Comparison of ENCODE assay signal across 9 mouse cellular contexts in the genomic region with DNA sequence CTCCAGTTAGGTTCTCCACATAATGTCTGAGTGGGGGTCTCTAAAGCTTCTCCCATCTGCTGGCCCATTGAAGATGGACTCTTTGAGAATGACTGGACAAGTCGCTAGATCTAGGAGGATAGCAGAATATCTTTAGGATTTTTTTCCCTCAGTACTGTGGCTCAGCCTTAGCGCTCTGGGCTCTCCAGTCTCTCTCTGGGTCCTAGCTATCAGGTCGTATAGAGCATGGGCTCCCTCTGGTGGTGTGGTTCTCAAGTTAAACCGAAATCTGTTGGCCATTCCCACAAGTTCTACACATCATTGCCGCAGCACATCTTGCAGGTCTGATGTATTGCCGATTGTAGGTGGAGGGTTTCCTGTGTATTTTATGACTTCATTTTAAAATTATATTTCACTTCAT.
DNase-seq lines count a peak whose midpoint lies in the region; ATAC-seq and TF ChIP-seq lines count a peak whose summit lies in the region.
"Had no signal": no experiment of that assay in that cellular context is flagged by ENCODE, and none has a peak within 500 bp of the region (broad histone marks: within the 10 kb centered on the region; RNA-seq: fewer than 3 reads in every experiment).

No protein-coding gene starts in this region.

- TF ChIP-seq POLR2A in brain, embryonic 14.5 days (IDR thresholded peaks at IDR 0.05; ENCODE audit: borderline replicate concordance, extremely low read depth, insufficient read depth, insufficient read length, poor library complexity, severe bottlenecking): no peak

- ATAC-seq in forebrain, embryonic 11.5 days (replicated peaks; ENCODE audit: low FRiP score): peak; percentile 87
- ATAC-seq in lung, embryonic 15.5 days (ENCODE audit: borderline replicate concordance, extremely low read depth, low FRiP score, low TSS enrichment): peak; percentile 73

- H3K27me3 ChIP-seq in forebrain, embryonic 11.5 days (ENCODE audit: control insufficient read depth, insufficient read depth, low read length): no peaks in the 10 kb centered on the region
- no peaks in the 10 kb centered on the region for H3K27me3 ChIP-seq in lung, embryonic 15.5 days
- H3K27me3 ChIP-seq: limb, embryonic 12.5 days had no signal

- no peak overlapping the region for H3K27ac ChIP-seq in ES-E14 (ENCODE audit: insufficient read depth, low read depth, low read length, poor library complexity, severe bottlenecking)
- no peak overlapping the region for H3K27ac ChIP-seq in forebrain, embryonic 11.5 days (ENCODE audit: low read depth, low read length)
- H3K27ac ChIP-seq in lung, embryonic 15.5 days: no peak overlapping the region
- H3K27ac ChIP-seq: limb, embryonic 12.5 days had no signal

- H3K4me2 ChIP-seq in forebrain, embryonic 11.5 days (ENCODE audit: low read depth, low read length, severe bottlenecking): no peak overlapping the region
- H3K4me2 ChIP-seq in lung, embryonic 15.5 days: no peak overlapping the region
- H3K4me2 ChIP-seq: limb, embryonic 12.5 days had no signal

- H3K4me1 ChIP-seq in ES-E14 (ENCODE audit: control insufficient read depth in 2 of 2, insufficient read depth in 2 of 2, low read length in 2 of 2, poor library complexity in 1 of 2): no peaks in the 10 kb centered on the region; a peak in 1 of 4 replicates
- H3K4me1 ChIP-seq in forebrain, embryonic 11.5 days (replicated peaks; ENCODE audit: control insufficient read depth, insufficient read depth, low read length): no peaks in the 10 kb centered on the region
- no peaks in the 10 kb centered on the region for H3K4me1 ChIP-seq in lung, embryonic 15.5 days
- H3K4me1 ChIP-seq: limb, embryonic 12.5 days had no signal

- no peak overlapping the region for H3K9ac ChIP-seq in ES-E14 (ENCODE audit: insufficient read depth, low read depth, low read length, poor library complexity, severe bottlenecking)
- no peak overlapping the region for H3K9ac ChIP-seq in forebrain, embryonic 11.5 days (ENCODE audit: low read length)
- no peak overlapping the region for H3K9ac ChIP-seq in lung, embryonic 15.5 days
- H3K9ac ChIP-seq: limb, embryonic 12.5 days had no signal

- in situ Hi-C loops in ES-E14 (cut with MboI; ENCODE audit: low sequenced_read_pairs in 2 of 2, unreplicated experiment in 2 of 2): loop anchor here in 1 of 2 experiments (25.0 kb wide), 1 partner anchor 310 kb away; no protein-coding TSS in a partner anchor

- DNase-seq in ES-E14 (ENCODE audit: low read depth, low spot score): peak; percentile 87
- peak; percentile 93 for DNase-seq in brain, embryonic 14.5 days (ENCODE audit: low read depth)
- DNase-seq in forebrain, embryonic 11.5 days (ENCODE audit: low spot score): peak; percentile 86
- DNase-seq in heart, postnatal 14 days: peak; percentile 71 to 78
- peak; percentile 87 for DNase-seq in layer of hippocampus, adult 11-12 months (ENCODE audit: low spot score)
- peak; percentile 51 for DNase-seq in ovary, postnatal 36 days (ENCODE audit: low spot score)
- DNase-seq in thymus, postnatal 0 days (ENCODE audit: low spot score): peak; percentile 81

- no peaks in the 10 kb centered on the region for H3K36me3 ChIP-seq in ES-E14 (ENCODE audit: control insufficient read depth, insufficient read depth, low read length, poor library complexity, severe bottlenecking)
- H3K36me3 ChIP-seq in forebrain, embryonic 11.5 days (ENCODE audit: control insufficient read depth, insufficient read depth, low read length): no peaks in the 10 kb centered on the region
- H3K36me3 ChIP-seq in lung, embryonic 15.5 days: no peaks in the 10 kb centered on the region
- H3K36me3 ChIP-seq: limb, embryonic 12.5 days had no signal

- peak; percentile 73; the same call in 1 of the 2 replicates for TF ChIP-seq CTCF in brain, embryonic 14.5 days (IDR thresholded peaks at IDR 0.05; ENCODE audit: borderline replicate concordance, extremely low read depth, insufficient read depth, insufficient read length)

- H3K4me3 ChIP-seq in ES-E14 (ENCODE audit: insufficient read depth in 1 of 2, low read depth in 1 of 2, low read length in 2 of 2, poor library complexity in 1 of 2, severe bottlenecking in 1 of 2): no peak overlapping the region
- no peak overlapping the region for H3K4me3 ChIP-seq in forebrain, embryonic 11.5 days (ENCODE audit: low read depth, low read length)
- H3K4me3 ChIP-seq in lung, embryonic 15.5 days: no peak overlapping the region
- H3K4me3 ChIP-seq: limb, embryonic 12.5 days had no signal

- 33% methylated on average over 6 of the region's 6 CpGs for WGBS in forebrain, embryonic 11.5 days
- 22% methylated on average over 6 of the region's 6 CpGs for WGBS in lung, embryonic 15.5 days

- H3K9me3 ChIP-seq in ES-E14 (ENCODE audit: control insufficient read depth, insufficient read depth, low read depth, low read length): no peaks in the 10 kb centered on the region
- H3K9me3 ChIP-seq in forebrain, embryonic 11.5 days (ENCODE audit: control insufficient read depth, low read length): no peaks in the 10 kb centered on the region
- no peaks in the 10 kb centered on the region for H3K9me3 ChIP-seq in lung, embryonic 15.5 days
- H3K9me3 ChIP-seq: limb, embryonic 12.5 days had no signal

- intact Hi-C loops in heart, postnatal 14 days (cut with DNase I): loop anchor here (1.0 kb wide), 2 partner anchors 204 to 318 kb away; no protein-coding TSS in a partner anchor

TF ChIP-seq in ES-E14, 5 proteins besides CTCF, POLR2A, EP300 and RAD21:
- TF ChIP-seq ZC3H11A (IDR thresholded peaks at IDR 0.05; ENCODE audit: borderline replicate concordance, low read depth, low read length) (peak; percentile 96), ZNF384 (IDR thresholded peaks at IDR 0.05; ENCODE audit: low read depth, low read length) (no peak), CHD2 (IDR thresholded peaks at IDR 0.05; ENCODE audit: low read depth, low read length) (no peak), HCFC1 (IDR thresholded peaks at IDR 0.05; ENCODE audit: borderline replicate concordance, insufficient read depth, low read length) (no peak)
